Mouse (Mus musculus): Measurements from ENCODE around the gene Snx22. TPM values are rescaled to one million over a fixed set of nuclear protein-coding genes. Genes with fewer than 3 reads are reported as not detected.

Gene Snx22
- total and polyA plus RNA-seq, 3 experiments: 0.43 to 10.1 TPM; not detected in 1

- no peak for TF ChIP-seq ELF1 (IDR thresholded peaks at IDR 0.05; ENCODE audit: low read depth, low read length)
- TF ChIP-seq ZC3H11A (IDR thresholded peaks at IDR 0.05; ENCODE audit: low read depth, low read length): no peak
- no peaks in the 10 kb centered on the region for H3K79me2 ChIP-seq (ENCODE audit: control insufficient read depth, insufficient read depth, low read length, poor library complexity)
- no peak overlapping the region for H3K9ac ChIP-seq (ENCODE audit: control insufficient read depth, low read depth, low read length, poor library complexity, severe bottlenecking)
Observed at GRCm38 (mm10) chr9:66043241-66043640, 26.3 kb downstream of the Snx22 start.

GRCm38 (mm10) chr9:66042331-66042730, 27.2 kb downstream of the Snx22 start:
- no peak overlapping the region for H3K4me3 ChIP-seq (ENCODE audit: control insufficient read depth in 1 of 2, insufficient read depth in 1 of 2, low read depth in 2 of 2, low read length in 2 of 2)
- H3K9ac ChIP-seq (ENCODE audit: control insufficient read depth, low read depth, low read length, poor library complexity, severe bottlenecking): no peak overlapping the region
- no peaks in the 10 kb centered on the region for H3K79me2 ChIP-seq (ENCODE audit: control insufficient read depth, insufficient read depth, low read length, poor library complexity)
- no peak overlapping the region for H3K27ac ChIP-seq (ENCODE audit: control insufficient read depth, low read depth, low read length)
- no peaks in the 10 kb centered on the region for H3K4me1 ChIP-seq (ENCODE audit: control insufficient read depth in 1 of 2, insufficient read depth in 2 of 2, low read length in 2 of 2)
- H3K27me3 ChIP-seq (ENCODE audit: control insufficient read depth in 1 of 2, insufficient read depth in 2 of 2, low read length in 2 of 2): no peaks in the 10 kb centered on the region
- peaks cover 0 to 2% of the 10 kb centered on the region in 2 experiments; a peak in 1 of 4 replicates for H3K36me3 ChIP-seq (ENCODE audit: control insufficient read depth in 1 of 2, insufficient read depth in 2 of 2, low read length in 2 of 2)
- no peak for TF ChIP-seq POLR2A (IDR thresholded peaks at IDR 0.05; ENCODE audit: control insufficient read depth in 1 of 2, insufficient read depth in 1 of 2, low read depth in 1 of 2, low read length in 2 of 2, poor library complexity in 1 of 2)
- TF ChIP-seq ZMIZ1 (IDR thresholded peaks at IDR 0.05; ENCODE audit: low read depth, low read length): no peak
- no peak for TF ChIP-seq GATA1 (IDR thresholded peaks at IDR 0.05; ENCODE audit: low read depth, low read length)
- no peak for TF ChIP-seq TCF12 (IDR thresholded peaks at IDR 0.05; ENCODE audit: low read depth, low read length)
- TF ChIP-seq USF1 (IDR thresholded peaks at IDR 0.05; ENCODE audit: low read depth, low read length): no peak
- no peak for TF ChIP-seq CHD2 (IDR thresholded peaks at IDR 0.05; ENCODE audit: low read length)
- TF ChIP-seq SIN3A (IDR thresholded peaks at IDR 0.05; ENCODE audit: low read length): no peak
- no peak for TF ChIP-seq POLR2AphosphoS2 (IDR thresholded peaks at IDR 0.05; ENCODE audit: low read length)
- TF ChIP-seq KAT2A (conservative IDR thresholded peaks at IDR 0.05; ENCODE audit: low read depth, low read length): no peak
- TF ChIP-seq MAX (IDR thresholded peaks at IDR 0.05; ENCODE audit: low read length): no peak
- TF ChIP-seq POLR2AphosphoS5 (IDR thresholded peaks at IDR 0.05; ENCODE audit: borderline replicate concordance, low read depth, low read length): no peak
- no peak for TF ChIP-seq CHD1 (IDR thresholded peaks at IDR 0.05; ENCODE audit: low read depth, low read length)
- TF ChIP-seq EP300 (IDR thresholded peaks at IDR 0.05; ENCODE audit: low read depth in 1 of 2, low read length in 2 of 2): no peak
- TF ChIP-seq MXI1 (IDR thresholded peaks at IDR 0.05; ENCODE audit: low read depth, low read length): no peak
- no peak for TF ChIP-seq SMC3 (IDR thresholded peaks at IDR 0.05; ENCODE audit: low read depth, low read length)
- no peak for TF ChIP-seq ETS1 (IDR thresholded peaks at IDR 0.05; ENCODE audit: low read depth, low read length)
- TF ChIP-seq ZNF384 (IDR thresholded peaks at IDR 0.05; ENCODE audit: low read depth, low read length): no peak
- H3K9me3 ChIP-seq (replicated peaks; ENCODE audit: insufficient read depth, low read length): no peaks in the 10 kb centered on the region
- no peak for DNase-seq (ENCODE audit: low read depth, low spot score)

More at GRCm38 (mm10) chr9:66043241-66043640, 26.3 kb downstream of the Snx22 start:
- Histone ChIP-seq H3K9me3 (replicated peaks; ENCODE audit: insufficient read depth, low read length) (no peaks in the 10 kb centered on the region), H3K27me3 (ENCODE audit: control insufficient read depth in 1 of 2, insufficient read depth in 2 of 2, low read length in 2 of 2) (no peaks in the 10 kb centered on the region), H3K4me3 (ENCODE audit: control insufficient read depth in 1 of 2, insufficient read depth in 1 of 2, low read depth in 2 of 2, low read length in 2 of 2) (no peak overlapping the region), H3K4me1 (ENCODE audit: control insufficient read depth in 1 of 2, insufficient read depth in 2 of 2, low read length in 2 of 2) (no peaks in the 10 kb centered on the region), H3K27ac (ENCODE audit: control insufficient read depth, low read depth, low read length) (no peak overlapping the region), H3K36me3 (ENCODE audit: control insufficient read depth in 1 of 2, insufficient read depth in 2 of 2, low read length in 2 of 2) (peaks cover 0 to 2% of the 10 kb centered on the region in 2 experiments; a peak in 1 of 4 replicates)
- no peak for DNase-seq (ENCODE audit: low read depth, low spot score)

Measured in MEL (cell line).